Mouse (Mus musculus) heart, postnatal 4 days (tissue): ENCODE results near the gene Gm42417. TPM values are rescaled to one million over a fixed set of nuclear protein-coding genes. Genes with fewer than 3 reads are reported as not detected.

Experiments used
- DNase-seq: peaks from one replicate; pipeline ENCODE4 v3.0.0; 2021
- total RNA-seq, 2 experiments: library from RNA; stranded (reverse); gene quantifications; 2 replicates each; pipeline ENCODE4 v1.2.3; 2021

Gm42417 gene
- total RNA-seq, 2 experiments from 2014 or later, result 48.6 to 69.8 TPM

DNA sequence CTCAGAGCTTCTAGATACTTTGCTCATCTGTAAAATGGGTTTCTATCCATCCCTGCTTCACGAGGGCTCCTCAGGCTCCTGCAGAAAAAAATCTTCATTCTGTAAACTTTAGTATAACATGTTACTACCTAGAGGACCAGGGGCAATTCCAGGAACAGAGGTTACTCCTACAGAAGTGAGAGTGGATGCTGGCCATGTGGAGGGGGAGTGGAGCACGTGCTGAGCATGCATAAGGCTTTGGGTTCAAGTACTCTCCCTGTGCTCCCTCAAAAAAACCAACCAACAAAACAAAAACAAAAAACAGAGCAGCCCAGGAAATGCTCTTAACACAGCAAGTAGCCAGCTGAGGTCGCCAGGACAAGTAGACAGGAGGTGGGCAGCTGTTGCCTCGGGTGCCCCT, 24.4 kb upstream of the Gm42417 start:
- no peak for DNase-seq

- DNase-seq, result no peak
Observed at GRCm38 (mm10) chr1:36563197-36563596, 24.0 kb upstream of the Gm42417 start.

GRCm38 (mm10) chr1:36562388-36562787, 23.2 kb upstream of the Gm42417 start:
- DNase-seq, result no peak

- no peak for DNase-seq
Observed at GRCm38 (mm10) chr1:36560903-36561302, 21.7 kb upstream of the Gm42417 start.

GRCm38 (mm10) chr1:36559888-36560287, 20.7 kb upstream of the Gm42417 start:
- no peak for DNase-seq

GRCm38 (mm10) chr1:36559256-36559655, 20.0 kb upstream of the Gm42417 start:
- DNase-seq, result peak; percentile 61

- DNase-seq, result peak; percentile 81
Observed at GRCm38 (mm10) chr1:36558031-36558993, 19.1 kb upstream of the Gm42417 start, which contains the start of gene Sema4c. Sema4c (minus strand) TSS chr1:36558349.

DNA sequence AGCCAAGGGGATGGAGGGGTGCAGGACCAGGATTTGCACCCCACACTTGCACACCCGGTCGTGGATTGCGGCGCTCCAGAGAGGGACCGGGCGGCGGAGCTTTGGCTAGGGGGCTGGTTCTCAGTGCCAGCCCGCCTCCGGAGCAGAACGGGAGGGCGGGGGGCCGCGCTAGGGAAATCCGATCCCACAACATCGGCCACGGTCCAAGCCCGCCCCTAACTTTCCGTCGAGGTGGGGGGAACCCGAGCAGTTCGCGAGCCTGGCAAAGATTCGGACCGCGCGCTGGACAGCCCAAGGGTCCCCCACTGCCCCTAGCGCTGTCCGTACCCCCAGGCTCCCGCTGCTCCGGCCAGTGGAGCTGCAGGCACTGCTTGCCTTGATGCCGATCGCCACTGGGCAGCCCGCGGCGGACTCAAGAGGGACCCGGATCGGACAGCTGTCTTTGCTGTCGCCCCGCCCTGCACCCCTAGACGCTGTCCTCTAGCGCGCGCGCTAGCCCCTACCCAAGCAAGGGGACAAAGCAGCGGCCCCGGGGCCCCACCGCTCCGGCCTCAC, 18.3 kb upstream of the Gm42417 start:
- DNase-seq, result peak; percentile 93

DNA sequence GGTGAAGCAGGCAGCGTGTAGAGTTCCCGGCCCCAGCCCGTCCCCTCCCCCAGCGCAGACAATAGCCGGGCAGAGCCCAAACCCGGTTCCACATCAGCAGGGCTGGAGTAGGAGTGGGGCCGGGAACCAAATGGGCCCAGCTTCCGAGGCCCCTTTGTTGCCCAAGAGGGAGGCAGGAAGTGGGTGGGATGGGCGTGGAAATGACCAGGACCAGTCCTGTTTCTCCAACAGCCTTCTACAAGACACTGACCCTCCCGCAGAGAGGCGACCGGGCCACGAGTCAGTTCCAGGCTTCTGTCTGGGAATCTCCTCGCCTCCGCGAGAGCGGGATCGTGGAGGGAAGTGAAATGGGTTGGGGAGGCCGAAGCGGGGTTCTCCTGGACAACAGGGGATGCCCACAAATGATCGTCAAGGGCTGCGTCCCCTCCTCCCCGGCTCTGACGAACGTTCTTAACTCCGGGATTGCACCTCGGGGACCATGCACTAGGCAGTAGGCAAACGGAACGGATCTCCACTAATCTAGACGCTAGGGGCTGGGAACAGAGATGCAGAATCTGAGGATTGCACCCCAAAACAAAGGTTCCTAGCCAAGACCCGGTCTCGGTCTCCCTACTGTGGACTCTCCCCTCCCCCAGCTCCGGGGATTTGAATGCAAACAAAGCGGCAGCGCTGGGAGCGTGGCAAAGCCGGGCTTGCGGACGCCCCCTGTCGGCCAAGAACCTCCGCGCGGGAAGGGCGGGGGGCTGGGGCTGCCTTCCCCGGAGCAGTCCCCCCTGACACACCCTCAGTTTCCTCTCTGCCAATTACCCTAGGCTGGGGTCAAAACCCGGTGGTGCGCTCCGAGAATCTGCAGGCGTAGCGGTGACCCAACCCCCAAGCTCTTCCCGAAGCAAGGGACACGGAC, 17.6 kb upstream of the Gm42417 start:
- peak; percentile 98 for DNase-seq

DNA sequence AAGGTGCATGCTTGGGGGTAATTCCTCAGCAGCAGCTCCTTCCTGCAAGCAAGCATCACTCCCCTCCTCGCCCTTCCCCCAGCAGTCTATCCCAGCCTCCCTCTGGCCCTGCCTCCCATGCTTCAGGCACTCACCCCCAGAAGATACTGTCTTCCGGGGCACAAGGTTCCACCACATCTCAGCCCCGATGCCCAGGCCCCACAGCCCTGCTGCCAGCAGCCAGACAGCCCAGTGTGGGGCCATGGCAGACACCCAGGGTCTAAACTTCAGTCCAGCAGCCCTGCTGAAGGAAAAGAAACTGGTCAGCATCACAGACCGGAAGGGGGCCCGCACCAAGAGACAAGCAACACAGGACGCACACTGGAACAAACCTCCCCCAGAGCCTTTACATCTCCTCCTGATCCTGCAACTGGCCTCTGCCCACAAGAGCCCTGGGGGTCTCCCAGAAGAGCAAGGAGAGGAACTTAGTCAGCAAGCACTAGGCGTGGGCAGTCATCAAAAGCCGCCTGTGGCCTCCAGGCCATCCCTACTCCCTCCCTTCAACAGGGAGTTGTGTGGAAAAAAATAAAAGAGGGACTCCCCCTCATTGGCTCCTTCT, 16.7 kb upstream of the Gm42417 start:
- peak; percentile 46 for DNase-seq

- peak; percentile 33 for DNase-seq
Observed at GRCm38 (mm10) chr1:36554633-36555399, 15.6 kb upstream of the Gm42417 start.

GRCm38 (mm10) chr1:36552506-36552905, 13.3 kb upstream of the Gm42417 start:
- DNase-seq, result no peak

- DNase-seq, result no peak
Observed at GRCm38 (mm10) chr1:36551904-36552303, 12.7 kb upstream of the Gm42417 start.

DNA sequence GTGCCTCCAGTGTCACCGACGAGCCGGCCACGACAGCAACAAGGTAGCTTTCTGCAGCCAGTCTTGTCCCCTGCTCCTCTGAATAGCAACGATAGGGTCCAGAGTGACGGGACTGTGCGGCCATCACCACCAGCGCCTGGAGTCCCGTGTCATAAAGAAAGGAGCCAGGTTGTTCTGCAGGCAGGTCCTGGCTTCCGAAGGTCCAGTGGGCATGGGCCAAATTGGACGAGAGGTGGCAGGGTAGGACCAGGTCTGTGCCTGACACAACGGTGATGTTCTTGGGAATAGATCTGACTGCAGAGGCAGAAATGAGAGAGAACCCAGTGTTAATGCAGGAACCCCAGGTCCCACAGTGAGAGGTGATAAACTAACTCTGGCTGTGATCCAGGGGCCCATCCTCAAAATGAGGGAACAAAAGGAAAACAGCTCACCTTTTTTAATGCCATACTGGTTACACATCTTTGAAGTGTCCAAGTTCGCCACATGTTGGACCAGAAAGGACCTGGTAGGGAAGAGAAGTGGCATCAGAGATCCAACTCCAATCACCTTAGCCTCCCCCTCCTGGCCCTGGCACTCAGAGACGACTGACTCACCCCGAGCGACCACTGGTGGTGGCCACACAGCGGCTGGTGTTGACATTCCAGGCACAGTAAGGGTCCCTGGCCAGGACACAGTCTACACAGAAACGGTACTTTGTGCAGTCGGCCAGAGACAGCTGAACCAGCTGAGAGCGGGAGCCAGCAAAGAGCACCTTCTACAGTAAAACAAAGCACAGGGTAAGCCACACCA, 11.0 kb upstream of the Gm42417 start:
- DNase-seq, result no peak

GRCm38 (mm10) chr1:36549491-36549890, 10.3 kb upstream of the Gm42417 start:
- no peak for DNase-seq

GRCm38 (mm10) chr1:36548771-36549170, 9.5 kb upstream of the Gm42417 start:
- no peak for DNase-seq

DNA sequence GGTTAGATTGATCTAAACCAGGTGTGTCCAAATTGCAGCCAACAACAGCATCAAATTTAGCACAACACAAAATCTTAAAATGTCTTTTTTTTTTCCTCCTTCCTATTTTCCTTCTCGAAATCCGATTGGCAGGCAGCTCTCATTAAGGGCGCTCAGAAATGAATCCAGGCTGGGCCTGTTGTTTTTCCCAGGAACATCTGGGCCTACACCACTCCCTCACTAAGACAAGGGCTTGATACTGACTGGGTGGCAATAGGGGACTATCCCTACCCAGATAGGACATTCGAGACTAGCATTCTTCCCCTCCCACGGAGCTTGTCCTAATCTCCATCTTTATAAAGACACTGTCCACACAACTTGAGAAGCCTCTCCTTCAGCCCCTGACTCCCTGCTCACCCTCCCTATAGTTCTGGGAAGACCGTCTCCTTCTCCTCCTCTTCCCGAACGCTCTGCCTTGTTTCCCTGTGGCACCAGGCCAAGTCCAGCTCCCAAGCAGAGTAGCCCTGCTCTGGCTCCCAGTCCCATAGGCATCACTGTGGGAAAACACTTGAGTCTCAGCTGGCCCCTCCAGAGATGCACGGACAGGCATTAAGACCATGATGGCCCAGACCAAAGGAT, 8.9 kb upstream of the Gm42417 start:
- DNase-seq, result peak; percentile 73

GRCm38 (mm10) chr1:36546888-36547471, 7.8 kb upstream of the Gm42417 start, which contains the start of gene Ankrd39:
Ankrd39 (minus strand) TSS chr1:36547445.
- peak; percentile 98 for DNase-seq

GRCm38 (mm10) chr1:36545845-36546600, 6.8 kb upstream of the Gm42417 start:
- peak; percentile 44 for DNase-seq
